Comparison of ENCODE assay signal across 7 mouse cellular contexts in the genomic region with DNA sequence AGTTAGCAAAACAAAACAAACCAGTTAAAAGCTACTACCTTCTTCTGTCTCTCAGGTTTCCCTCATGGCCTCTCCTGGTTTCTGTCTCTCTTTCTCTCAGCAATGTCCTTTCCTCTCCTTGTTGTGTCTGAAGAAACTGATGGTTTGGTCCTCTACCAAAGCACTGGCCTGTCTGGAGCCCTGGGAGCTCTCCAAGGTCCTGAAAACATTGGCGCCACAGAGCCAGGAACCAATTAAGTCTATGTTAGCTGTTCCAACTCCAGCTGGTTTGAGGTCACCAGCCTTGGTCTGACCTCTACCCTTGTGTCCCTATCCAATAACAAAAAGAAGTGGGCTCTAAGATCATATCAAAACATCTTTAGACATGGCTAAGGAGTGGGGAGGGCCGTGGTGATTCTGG. TPM values are rescaled to one million over a fixed set of nuclear protein-coding genes. Genes with fewer than 3 reads are reported as not detected.
A peak's percentile ranks its signal among the peaks of the same experiment; 100 is the strongest.
DNase-seq lines count a peak whose midpoint lies in the region; ATAC-seq and TF ChIP-seq lines count a peak whose summit lies in the region.

No protein-coding gene starts in this region.

- TF ChIP-seq EP300 in MEL (IDR thresholded peaks at IDR 0.05; ENCODE audit: low read depth in 1 of 2, low read length in 2 of 2): no peak

- H3K27me3 ChIP-seq in MEL (ENCODE audit: control insufficient read depth in 1 of 2, insufficient read depth in 2 of 2, low read length in 2 of 2): no peaks in the 10 kb centered on the region
- H3K27me3 ChIP-seq in kidney, postnatal 0 days (ENCODE audit: insufficient read depth, low read length): no peaks in the 10 kb centered on the region
- H3K27me3 ChIP-seq in midbrain, embryonic 10.5 days (ENCODE audit: low read depth, poor library complexity, severe bottlenecking): no peaks in the 10 kb centered on the region

- no peak for TF ChIP-seq CTCF in MEL (IDR thresholded peaks at IDR 0.05 in 2 of 3, conservative IDR thresholded peaks at IDR 0.05 in 1 of 3; ENCODE audit: control insufficient read depth in 1 of 3, insufficient read depth in 1 of 3, low read depth in 2 of 3, low read length in 3 of 3, poor library complexity in 1 of 3, severe bottlenecking in 1 of 3)
- no peak for TF ChIP-seq CTCF in kidney, postnatal 0 days (IDR thresholded peaks at IDR 0.05; ENCODE audit: low read depth)

- WGBS in kidney, postnatal 0 days: 2% methylated on average over 2 of the region's 2 CpGs
- 16% methylated on average over 2 of the region's 2 CpGs for WGBS in midbrain, embryonic 10.5 days

- no peak overlapping the region for H3K4me3 ChIP-seq in MEL (ENCODE audit: control insufficient read depth in 1 of 2, insufficient read depth in 1 of 2, low read depth in 2 of 2, low read length in 2 of 2)
- no peak overlapping the region for H3K4me3 ChIP-seq in kidney, postnatal 0 days (replicated peaks; ENCODE audit: low read depth, low read length)
- peak overlapping the region; percentile 56 for H3K4me3 ChIP-seq in midbrain, embryonic 10.5 days

- no peaks in the 10 kb centered on the region for H3K79me2 ChIP-seq in MEL (ENCODE audit: control insufficient read depth, insufficient read depth, low read length, poor library complexity)

- TF ChIP-seq POLR2A in MEL (IDR thresholded peaks at IDR 0.05; ENCODE audit: control insufficient read depth in 1 of 2, insufficient read depth in 1 of 2, low read depth in 1 of 2, low read length in 2 of 2, poor library complexity in 1 of 2): no peak

- ATAC-seq in kidney, postnatal 0 days (replicated peaks; ENCODE audit: low FRiP score, low read depth): peak; percentile 72; the same call in 1 of the 2 replicates

- H3K9me3 ChIP-seq in MEL (replicated peaks; ENCODE audit: insufficient read depth, low read length): no peaks in the 10 kb centered on the region
- H3K9me3 ChIP-seq in kidney, postnatal 0 days (replicated peaks; ENCODE audit: low read length): no peaks in the 10 kb centered on the region
- H3K9me3 ChIP-seq in midbrain, embryonic 10.5 days (replicated peaks): no peaks in the 10 kb centered on the region

- TF ChIP-seq RAD21 in MEL (IDR thresholded peaks at IDR 0.05; ENCODE audit: low read depth, low read length): no peak

- H3K36me3 ChIP-seq in MEL (ENCODE audit: control insufficient read depth in 1 of 2, insufficient read depth in 2 of 2, low read length in 2 of 2): no peaks in the 10 kb centered on the region
- no peaks in the 10 kb centered on the region for H3K36me3 ChIP-seq in kidney, postnatal 0 days (ENCODE audit: insufficient read depth, low read length)
- no peaks in the 10 kb centered on the region for H3K36me3 ChIP-seq in midbrain, embryonic 10.5 days

- no peak overlapping the region for H3K9ac ChIP-seq in MEL (ENCODE audit: control insufficient read depth, low read depth, low read length, poor library complexity, severe bottlenecking)
- no peak overlapping the region for H3K9ac ChIP-seq in kidney, postnatal 0 days (ENCODE audit: low read depth, low read length)

- H3K4me1 ChIP-seq in MEL (ENCODE audit: control insufficient read depth in 1 of 2, insufficient read depth in 2 of 2, low read length in 2 of 2): no peaks in the 10 kb centered on the region
- no peaks in the 10 kb centered on the region for H3K4me1 ChIP-seq in kidney, postnatal 0 days (replicated peaks; ENCODE audit: insufficient read depth, low read length)
- peaks cover 14% of the 10 kb centered on the region for H3K4me1 ChIP-seq in midbrain, embryonic 10.5 days

- DNase-seq in A20 (ENCODE audit: low read depth, low spot score): peak; percentile 2
- DNase-seq in MEL (ENCODE audit: low read depth, low spot score): peak; percentile 36
- peak; percentile 31 for DNase-seq in cerebellum, adult 9-10 months
- peak; percentile 35 to 71 for DNase-seq in gastrocnemius, postnatal 4 days (ENCODE audit: low spot score in 2 of 2)
- peak; percentile 88 for DNase-seq in kidney, postnatal 0 days (ENCODE audit: low spot score)
- peak; percentile 78 for DNase-seq in midbrain, embryonic 10.5 days (ENCODE audit: low spot score)
- DNase-seq in urinary bladder, adult 2 months (ENCODE audit: low spot score): peak; percentile 29

- H3K4me2 ChIP-seq in kidney, postnatal 0 days (ENCODE audit: low read length): no peak overlapping the region

- no peak overlapping the region for H3K27ac ChIP-seq in MEL (ENCODE audit: control insufficient read depth, low read depth, low read length)
- no peak overlapping the region for H3K27ac ChIP-seq in kidney, postnatal 0 days
- no peak overlapping the region for H3K27ac ChIP-seq in midbrain, embryonic 10.5 days (replicated peaks)

TF ChIP-seq in MEL, 35 proteins besides CTCF, POLR2A, EP300 and RAD21:
- TF ChIP-seq GATA1 (IDR thresholded peaks at IDR 0.05; ENCODE audit: low read depth, low read length) (no peak), BHLHE40 (IDR thresholded peaks at IDR 0.05; ENCODE audit: borderline replicate concordance, low read depth, low read length) (no peak), HCFC1 (IDR thresholded peaks at IDR 0.05; ENCODE audit: low read depth, low read length) (no peak), E2F4 (IDR thresholded peaks at IDR 0.05; ENCODE audit: borderline replicate concordance, low read depth, low read length) (no peak), MAX (IDR thresholded peaks at IDR 0.05; ENCODE audit: low read length) (no peak), ZMIZ1 (IDR thresholded peaks at IDR 0.05; ENCODE audit: low read depth, low read length) (no peak), MYC (IDR thresholded peaks at IDR 0.05; ENCODE audit: low read depth, low read length) (no peak), SMC3 (IDR thresholded peaks at IDR 0.05; ENCODE audit: low read depth, low read length) (no peak), ZKSCAN1 (IDR thresholded peaks at IDR 0.05; ENCODE audit: low read depth, low read length) (no peak), NELFE (IDR thresholded peaks at IDR 0.05; ENCODE audit: low read depth, low read length) (no peak), TAL1 (IDR thresholded peaks at IDR 0.05; ENCODE audit: low read length) (no peak), ZC3H11A (IDR thresholded peaks at IDR 0.05; ENCODE audit: low read depth, low read length) (no peak), TCF12 (IDR thresholded peaks at IDR 0.05; ENCODE audit: low read depth, low read length) (no peak), ZNF384 (IDR thresholded peaks at IDR 0.05; ENCODE audit: low read depth, low read length) (no peak), MEF2A (IDR thresholded peaks at IDR 0.05; ENCODE audit: extremely low read depth, insufficient replicate concordance, low read depth, low read length, poor library complexity, severe bottlenecking) (no peak), JUND (IDR thresholded peaks at IDR 0.05; ENCODE audit: low read depth, low read length) (no peak), GABPA (IDR thresholded peaks at IDR 0.05; ENCODE audit: low read depth, low read length) (no peak)

RNA-seq across cellular contexts. Expression of gene Nrsn1, which starts 1.3 kb away (rescaled TPM):
- total RNA-seq in MEL (2012; rRNA removed): not detected in 2 replicates
- not detected for polyA plus RNA-seq in MEL (2012; ENCODE audit: insufficient read depth in 1 of 2, insufficient read length in 2 of 2, low read depth in 1 of 2, low replicate concordance in 2 of 2, missing spikeins in 1 of 2)
- total RNA-seq in gastrocnemius, postnatal 4 days (2021): under 1 TPM in 1 of 2 experiments, not detected in 1; 0.12 TPM
- polyA plus RNA-seq in kidney, postnatal 0 days (2015; fragmentation: Nextera tagmentation; extraction: Ambion mirVana): 0.25 TPM in 1 of 2 replicates, not detected in the other
- 11.7 and 12.4 TPM in 2 replicates for polyA plus RNA-seq in midbrain, embryonic 10.5 days (2016; fragmentation: Nextera tagmentation; extraction: Ambion mirVana)
- 0.12 and 0.13 TPM in 2 replicates for polyA plus RNA-seq in urinary bladder, adult 2 months (2012; rRNA removed)

Comparison
In these comparisons a context has a peak if more than half of its experiments do, and no peak if none do; other contexts are left out.
1. DNase-seq: peak in every context shown above with its lines; median percentile 88 in kidney, postnatal 0 days; 78 in midbrain, embryonic 10.5 days; 53 in gastrocnemius, postnatal 4 days; 36 in MEL; 31 in cerebellum, adult 9-10 months; 29 in urinary bladder, adult 2 months; 2 in A20.
2. RNA of gene Nrsn1, which starts 1.3 kb away (polyA plus RNA-seq): 11.7 to 12.4 TPM in midbrain, embryonic 10.5 days; 0.25 TPM in kidney, postnatal 0 days, 0.12 to 0.13 TPM in urinary bladder, adult 2 months and not detected in MEL; every median in the first group is over 10 times any median in the second.